Mouse (Mus musculus): ENCODE data around the gene Gsg1l. TPM values are rescaled to one million over a fixed set of nuclear protein-coding genes. Genes with fewer than 3 reads are reported as not detected.

Gsg1l gene
- polyA plus RNA-seq, 1 experiment from 2014 or later: 3.5 TPM

GRCm38 (mm10) chr7:126042306-126042705, 39.9 kb downstream of the Gsg1l start:
- no peak for ATAC-seq

GRCm38 (mm10) chr7:126040794-126041526, 41.3 kb downstream of the Gsg1l start:
- Histone ChIP-seq H3K9me3 (replicated peaks) (no peaks in the 10 kb centered on the region), H3K4me1 (peaks cover 36% of the 10 kb centered on the region), H3K4me2 (peak overlapping the region; percentile 10; the same call in 1 of the 2 replicates), H3K36me3 (ENCODE audit: poor library complexity, severe bottlenecking) (no peaks in the 10 kb centered on the region), H3K4me3 (no peak overlapping the region), H3K27ac (no peak overlapping the region), H3K9ac (no peak overlapping the region), H3K27me3 (no peaks in the 10 kb centered on the region)
- 65% methylated on average over 18 of the region's 18 CpGs for WGBS
- ATAC-seq: peak; percentile 73

More at GRCm38 (mm10) chr7:126042306-126042705, 39.9 kb downstream of the Gsg1l start:
- no peak overlapping the region for H3K9ac ChIP-seq
- H3K36me3 ChIP-seq (ENCODE audit: poor library complexity, severe bottlenecking): no peaks in the 10 kb centered on the region
- H3K4me1 ChIP-seq: peaks cover 31% of the 10 kb centered on the region
- H3K4me2 ChIP-seq: no peak overlapping the region
- no peak overlapping the region for H3K27ac ChIP-seq
- H3K9me3 ChIP-seq (replicated peaks): no peaks in the 10 kb centered on the region
- WGBS: 64% methylated on average over 3 of the region's 3 CpGs
- H3K27me3 ChIP-seq: no peaks in the 10 kb centered on the region
- H3K4me3 ChIP-seq: no peak overlapping the region

DNA sequence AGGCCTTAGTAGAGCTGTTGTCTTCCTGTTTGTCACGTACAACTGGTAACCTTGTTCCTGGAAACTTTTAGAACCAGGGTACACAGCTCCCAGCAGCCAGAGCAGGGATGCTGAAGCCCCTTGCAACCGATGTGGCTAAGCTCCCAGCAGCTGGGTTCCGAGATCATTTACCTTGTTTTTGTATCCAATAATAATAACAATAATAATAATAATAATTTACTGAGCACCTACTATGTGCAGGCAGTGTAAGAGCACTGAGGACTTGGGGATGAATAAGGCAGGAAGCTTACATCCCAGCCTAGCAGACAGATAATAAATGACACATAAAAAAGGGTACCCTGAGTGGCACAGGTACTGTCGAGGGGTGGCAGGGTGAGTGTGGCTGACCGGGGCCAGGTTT, 42.4 kb downstream of the Gsg1l start:
- H3K36me3 ChIP-seq (ENCODE audit: poor library complexity, severe bottlenecking): no peaks in the 10 kb centered on the region
- 94% methylated on average over 5 of the region's 5 CpGs for WGBS
- H3K27ac ChIP-seq: no peak overlapping the region
- H3K27me3 ChIP-seq: no peaks in the 10 kb centered on the region
- H3K4me2 ChIP-seq: no peak overlapping the region
- ATAC-seq: no peak
- peaks cover 42% of the 10 kb centered on the region for H3K4me1 ChIP-seq
- no peaks in the 10 kb centered on the region for H3K9me3 ChIP-seq (replicated peaks)
- no peak overlapping the region for H3K9ac ChIP-seq
- H3K4me3 ChIP-seq: no peak overlapping the region

DNA sequence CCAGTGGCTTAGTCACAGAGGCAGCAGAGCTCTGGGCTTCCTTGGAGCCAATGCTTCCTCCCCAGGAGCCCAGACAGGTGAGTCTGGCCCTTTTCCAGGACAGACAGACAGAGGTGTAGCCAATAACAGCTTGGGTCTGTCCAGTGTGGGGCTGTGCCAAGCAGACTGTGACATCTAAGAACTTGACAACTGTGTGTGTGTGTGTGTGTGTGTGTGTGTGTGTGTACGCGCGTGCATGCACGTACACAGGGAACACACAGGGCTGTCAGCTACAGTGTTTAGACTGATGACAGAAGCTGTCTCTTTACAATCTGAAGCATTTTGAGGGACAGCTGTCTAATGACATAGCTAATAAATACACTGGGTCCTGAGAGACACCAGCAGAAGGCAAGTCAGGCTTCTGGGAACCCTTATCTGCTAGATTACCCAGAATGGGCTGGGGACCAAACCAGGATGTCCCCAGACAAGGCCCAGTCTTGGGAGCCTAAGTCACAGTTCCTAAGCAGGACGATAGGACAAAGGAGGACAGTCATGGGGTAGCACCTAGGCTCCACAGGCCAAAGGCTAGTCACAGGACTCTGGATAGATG, 42.9 kb downstream of the Gsg1l start:
- H3K27me3 ChIP-seq: no peaks in the 10 kb centered on the region
- peaks cover 47% of the 10 kb centered on the region for H3K4me1 ChIP-seq
- H3K9me3 ChIP-seq (replicated peaks): no peaks in the 10 kb centered on the region
- H3K9ac ChIP-seq: no peak overlapping the region
- peak overlapping the region; percentile 23 for H3K4me2 ChIP-seq
- no peak overlapping the region for H3K4me3 ChIP-seq
- H3K36me3 ChIP-seq (ENCODE audit: poor library complexity, severe bottlenecking): no peaks in the 10 kb centered on the region
- WGBS: 80% methylated on average over 5 of the region's 5 CpGs
- peak overlapping the region; percentile 75 for H3K27ac ChIP-seq
- ATAC-seq: peak; percentile 33; the same call in 1 of the 2 replicates

DNA sequence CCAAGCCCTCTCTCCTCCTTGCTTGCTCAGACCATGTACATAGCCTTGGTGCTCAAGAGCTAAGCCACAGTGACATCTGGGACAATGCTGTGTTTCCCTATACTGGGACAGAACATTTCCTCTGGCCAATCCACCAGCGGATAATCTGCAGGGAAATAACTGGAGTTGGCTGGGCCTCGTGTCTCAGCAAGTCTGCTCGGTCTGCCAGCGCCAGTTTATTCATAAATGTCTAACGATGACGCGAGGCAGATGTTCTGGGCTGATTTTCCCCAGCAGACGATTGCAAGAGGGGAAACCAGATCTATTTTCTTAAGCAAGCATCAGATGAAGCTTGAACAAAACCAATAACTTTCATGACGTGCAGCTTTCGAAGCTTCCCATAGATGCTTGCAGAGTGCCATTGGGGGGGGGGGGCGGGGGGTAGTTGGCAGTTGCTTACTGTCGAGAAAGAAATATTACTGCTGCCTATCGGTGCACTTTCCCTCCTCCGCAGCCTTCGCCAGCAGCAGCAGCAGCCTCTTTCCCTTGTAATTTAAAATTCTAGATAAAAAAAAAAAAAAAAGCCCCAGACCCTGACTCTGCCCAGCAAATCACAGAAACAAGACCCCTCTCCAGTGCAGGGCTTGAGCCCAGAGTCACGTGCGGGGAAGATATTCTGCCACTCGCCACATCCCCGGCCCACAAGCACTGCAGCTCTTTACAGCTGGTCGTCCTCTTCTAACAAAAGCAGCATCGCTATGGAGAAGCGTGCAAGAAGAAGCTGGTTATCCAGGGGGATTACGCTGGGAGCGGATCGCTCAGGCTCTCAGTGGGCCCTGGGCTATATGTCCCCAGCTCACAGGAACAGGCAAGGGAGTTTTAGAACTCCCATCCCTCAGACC, 43.6 kb downstream of the Gsg1l start:
- no peak overlapping the region for H3K9ac ChIP-seq
- WGBS: 31% methylated on average over 25 of the region's 25 CpGs

DNA sequence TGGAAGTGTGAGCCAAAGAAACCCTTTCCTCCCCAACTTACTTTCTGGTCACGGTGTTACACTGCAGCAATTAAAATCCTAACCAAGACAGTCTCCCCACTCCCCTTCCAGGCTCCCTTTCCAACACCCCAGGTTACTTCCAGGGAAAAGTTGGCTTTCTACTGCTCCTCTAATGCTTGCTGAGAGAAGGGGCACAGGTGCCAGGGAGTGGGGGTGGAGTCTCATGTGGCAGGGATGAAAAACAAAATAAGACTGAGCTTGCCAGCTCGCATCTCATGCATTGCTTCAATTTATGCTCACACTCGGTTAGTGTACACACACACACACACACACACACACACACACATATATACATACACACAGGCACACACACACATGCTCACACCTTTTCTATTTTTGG, 46.9 kb downstream of the Gsg1l start:
- H3K36me3 ChIP-seq (ENCODE audit: poor library complexity, severe bottlenecking): no peaks in the 10 kb centered on the region
- H3K9me3 ChIP-seq (replicated peaks): no peaks in the 10 kb centered on the region
- H3K4me2 ChIP-seq: no peak overlapping the region
- peaks cover 57% of the 10 kb centered on the region for H3K4me1 ChIP-seq
- H3K27ac ChIP-seq: no peak overlapping the region
- H3K9ac ChIP-seq: no peak overlapping the region
- 69% methylated on average over 3 of the region's 3 CpGs for WGBS
- no peak for ATAC-seq
- H3K4me3 ChIP-seq: no peak overlapping the region
- no peaks in the 10 kb centered on the region for H3K27me3 ChIP-seq

More for the DNA sequence above, 43.6 kb downstream of the Gsg1l start:
- Histone ChIP-seq H3K27me3 (no peaks in the 10 kb centered on the region), H3K36me3 (ENCODE audit: poor library complexity, severe bottlenecking) (no peaks in the 10 kb centered on the region), H3K4me2 (peak overlapping the region; percentile 23), H3K4me3 (no peak overlapping the region), H3K27ac (peak overlapping the region; percentile 75), H3K9me3 (replicated peaks) (no peaks in the 10 kb centered on the region), H3K4me1 (peaks cover 49% of the 10 kb centered on the region)
- ATAC-seq: no peak; the same call in 1 of the 2 replicates

DNA sequence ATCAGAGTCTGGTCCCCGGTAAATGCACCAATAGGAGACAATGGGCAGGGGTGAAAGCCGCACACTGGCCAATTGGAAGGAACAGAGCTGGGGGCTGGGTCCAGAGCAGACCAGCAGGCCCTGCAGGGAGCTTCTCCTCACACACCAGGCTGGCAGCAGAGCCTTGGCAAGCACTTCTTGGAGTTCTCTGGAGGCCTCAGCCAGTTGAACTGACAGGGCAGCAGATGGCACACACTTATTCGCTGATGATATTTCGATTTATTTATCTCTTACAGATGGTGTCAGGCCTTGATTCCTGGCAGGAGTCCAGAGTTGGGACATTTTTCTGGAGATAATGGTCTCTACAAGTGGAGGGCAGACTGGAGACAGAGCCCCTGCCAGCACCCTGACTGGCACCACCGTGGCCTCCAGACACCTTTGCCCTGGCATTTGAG, 49.4 kb downstream of the Gsg1l start:
- Histone ChIP-seq H3K27ac (peak overlapping the region; percentile 77), H3K9ac (no peak overlapping the region), H3K4me2 (no peak overlapping the region), H3K9me3 (replicated peaks) (no peaks in the 10 kb centered on the region), H3K36me3 (ENCODE audit: poor library complexity, severe bottlenecking) (no peaks in the 10 kb centered on the region), H3K27me3 (no peaks in the 10 kb centered on the region), H3K4me1 (peaks cover 37% of the 10 kb centered on the region), H3K4me3 (no peak overlapping the region)
- WGBS: 71% methylated on average over 5 of the region's 5 CpGs
- peak; percentile 65; the same call in 1 of the 2 replicates for ATAC-seq

DNA sequence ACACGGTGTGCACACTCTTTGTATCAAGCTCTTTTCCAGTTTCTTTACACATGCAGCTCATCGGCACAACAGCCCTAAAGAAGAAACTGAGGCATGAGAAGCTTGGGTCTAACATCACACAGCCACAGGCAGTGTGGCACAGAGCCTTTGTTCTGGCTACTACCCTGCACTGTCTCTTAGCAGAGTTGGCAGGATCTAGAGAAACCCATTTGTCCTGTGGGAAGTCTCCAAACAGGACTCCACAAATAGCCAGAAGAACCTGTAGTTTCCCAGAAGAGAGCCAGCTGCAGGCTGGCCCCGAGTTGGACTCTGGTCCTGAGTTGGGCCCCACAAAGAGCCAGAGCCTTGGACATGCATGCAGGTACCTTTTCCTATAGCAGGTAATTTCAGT, 49.9 kb downstream of the Gsg1l start:
- no peak for ATAC-seq
- Histone ChIP-seq H3K36me3 (ENCODE audit: poor library complexity, severe bottlenecking) (no peaks in the 10 kb centered on the region), H3K9ac (no peak overlapping the region), H3K4me2 (no peak overlapping the region), H3K9me3 (replicated peaks) (no peaks in the 10 kb centered on the region), H3K27me3 (no peaks in the 10 kb centered on the region), H3K4me1 (peaks cover 40% of the 10 kb centered on the region), H3K27ac (peak overlapping the region; percentile 77), H3K4me3 (no peak overlapping the region)
- 78% methylated on average over 3 of the region's 3 CpGs for WGBS

DNA sequence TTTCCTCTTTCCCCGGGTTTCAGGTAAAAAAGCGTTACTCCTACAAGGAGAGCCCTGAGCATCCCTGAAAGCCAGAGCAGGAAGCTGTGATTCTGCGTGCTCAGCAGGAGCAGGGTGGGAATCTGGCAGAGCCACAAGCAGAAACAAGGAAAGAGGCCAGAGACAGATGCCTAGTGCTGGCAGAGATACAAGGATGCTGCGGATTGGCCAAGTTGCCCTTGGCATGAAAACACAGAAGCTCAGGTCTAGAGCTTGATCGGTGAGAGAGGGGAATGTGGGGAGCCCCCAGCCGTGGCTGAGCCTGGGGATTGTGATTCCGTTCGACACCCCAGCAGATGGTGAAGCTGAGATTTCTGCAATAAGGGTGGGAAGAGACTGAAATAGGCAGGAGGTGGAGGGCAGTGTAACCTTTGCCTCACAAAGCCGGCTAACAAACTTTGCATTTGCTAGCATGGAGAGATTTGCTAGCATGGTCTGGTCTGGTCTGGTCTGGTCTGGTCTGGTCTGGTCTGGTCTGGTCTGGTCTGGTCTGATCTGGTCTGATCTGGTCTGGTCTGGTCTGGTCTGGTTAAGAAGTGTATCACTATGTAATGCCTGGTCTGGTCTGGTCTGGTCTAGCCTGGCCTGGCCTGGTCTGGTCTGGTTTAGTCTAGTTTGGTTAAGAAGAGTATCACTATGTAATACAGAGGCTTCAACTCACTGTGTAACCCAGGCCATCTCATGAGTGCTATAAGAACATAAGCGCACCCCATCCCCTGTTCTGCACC, 50.4 kb downstream of the Gsg1l start:
- Histone ChIP-seq H3K4me1 (peaks cover 41% of the 10 kb centered on the region), H3K9me3 (replicated peaks) (no peaks in the 10 kb centered on the region), H3K9ac (no peak overlapping the region), H3K4me3 (no peak overlapping the region), H3K36me3 (ENCODE audit: poor library complexity, severe bottlenecking) (no peaks in the 10 kb centered on the region), H3K27me3 (no peaks in the 10 kb centered on the region; the same call in 1 of the 2 replicates), H3K27ac (peak overlapping the region; percentile 77), H3K4me2 (no peak overlapping the region)
- peak; percentile 71 for ATAC-seq
- 62% methylated on average over 10 of the region's 10 CpGs for WGBS

- Histone ChIP-seq H3K9ac (no peak overlapping the region), H3K4me2 (no peak overlapping the region), H3K9me3 (replicated peaks) (no peaks in the 10 kb centered on the region), H3K4me3 (no peak overlapping the region), H3K4me1 (peaks cover 17% of the 10 kb centered on the region), H3K27me3 (no peaks in the 10 kb centered on the region; the same call in 1 of the 2 replicates), H3K36me3 (ENCODE audit: poor library complexity, severe bottlenecking) (no peaks in the 10 kb centered on the region), H3K27ac (no peak overlapping the region)
- 57% methylated on average over 1 of the region's 1 CpGs for WGBS
- ATAC-seq: no peak
These were observed 54.8 kb downstream of the Gsg1l start for GRCm38 (mm10) chr7:126027410-126027809.

DNA sequence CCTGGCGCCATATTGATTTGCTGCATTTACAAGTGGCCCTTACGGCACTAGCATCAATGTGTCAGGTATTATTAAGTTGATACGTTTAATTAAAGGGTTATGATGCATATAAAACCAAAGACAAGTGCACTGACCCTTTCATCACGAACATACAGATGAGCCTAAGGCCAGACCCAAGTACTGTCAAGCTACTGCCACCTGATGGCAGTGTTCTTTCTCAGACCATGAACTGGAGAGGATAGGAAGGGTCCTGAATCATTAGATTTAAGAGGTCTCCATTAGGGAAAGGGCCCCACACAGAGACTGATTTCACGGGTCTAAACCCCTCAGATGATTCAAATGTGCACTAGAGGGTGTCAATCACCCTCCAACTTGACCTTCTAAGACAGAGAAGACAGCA, 55.6 kb downstream of the Gsg1l start:
- H3K36me3 ChIP-seq (ENCODE audit: poor library complexity, severe bottlenecking): no peaks in the 10 kb centered on the region
- H3K27ac ChIP-seq: no peak overlapping the region
- no peak overlapping the region for H3K4me3 ChIP-seq
- H3K4me1 ChIP-seq: peaks cover 11% of the 10 kb centered on the region; the same call in 1 of the 2 replicates
- H3K27me3 ChIP-seq: no peaks in the 10 kb centered on the region; the same call in 1 of the 2 replicates
- no peak for ATAC-seq
- H3K9ac ChIP-seq: no peak overlapping the region
- H3K9me3 ChIP-seq (replicated peaks): no peaks in the 10 kb centered on the region
- H3K4me2 ChIP-seq: no peak overlapping the region
- 63% methylated on average over 5 of the region's 5 CpGs for WGBS

All from forebrain, embryonic 13.5 days (tissue).